Mouse (Mus musculus): ENCODE results near the gene Map2k4. TPM values are rescaled to one million over a fixed set of nuclear protein-coding genes. Genes with fewer than 3 reads are reported as not detected.

Map2k4 gene
- polyA plus RNA-seq, 1 experiment from 2014 or later: 23.6 TPM

DNA sequence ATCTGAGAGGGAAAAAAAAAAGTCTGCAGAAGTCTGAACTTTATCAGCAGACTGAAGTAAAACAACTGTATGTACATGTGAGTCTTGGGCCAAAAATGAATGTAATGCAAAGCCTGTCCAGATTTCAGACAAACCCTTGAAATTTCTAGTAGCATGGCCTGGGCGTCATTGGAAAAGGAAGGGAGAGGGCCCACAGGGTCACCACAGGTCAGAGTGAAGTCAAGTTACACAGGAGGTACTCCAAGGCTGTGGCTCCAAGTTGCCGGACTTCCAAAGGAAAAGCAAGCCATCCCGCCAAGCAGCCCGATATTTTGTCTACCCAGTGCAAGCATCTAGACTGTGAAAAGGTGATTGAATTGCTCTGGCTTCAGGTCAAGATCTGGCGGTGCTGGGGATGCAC lies 141.8 kb downstream of the Map2k4 start:
- Histone ChIP-seq H3K27me3 (ENCODE audit: insufficient read depth, low read length) (no peaks in the 10 kb centered on the region), H3K4me3 (ENCODE audit: low read depth, low read length) (no peak overlapping the region), H3K36me3 (replicated peaks; ENCODE audit: insufficient read depth, low read length) (no peaks in the 10 kb centered on the region), H3K9me3 (ENCODE audit: low read length) (no peaks in the 10 kb centered on the region), H3K9ac (replicated peaks) (no peak overlapping the region), H3K4me1 (ENCODE audit: insufficient read depth) (peaks cover 10% of the 10 kb centered on the region), H3K27ac (ENCODE audit: low read depth) (no peak overlapping the region), H3K4me2 (ENCODE audit: low read depth, low read length) (no peak overlapping the region)
- no peak for DNase-seq
- 72% methylated on average over 5 of the region's 5 CpGs for WGBS (ENCODE audit: insufficient replicate concordance)
- no peak for ATAC-seq
- TF ChIP-seq CTCF (IDR thresholded peaks at IDR 0.05; ENCODE audit: low read depth): no peak
- no peak for TF ChIP-seq EP300 (IDR thresholded peaks at IDR 0.05; ENCODE audit: low read depth)

DNA sequence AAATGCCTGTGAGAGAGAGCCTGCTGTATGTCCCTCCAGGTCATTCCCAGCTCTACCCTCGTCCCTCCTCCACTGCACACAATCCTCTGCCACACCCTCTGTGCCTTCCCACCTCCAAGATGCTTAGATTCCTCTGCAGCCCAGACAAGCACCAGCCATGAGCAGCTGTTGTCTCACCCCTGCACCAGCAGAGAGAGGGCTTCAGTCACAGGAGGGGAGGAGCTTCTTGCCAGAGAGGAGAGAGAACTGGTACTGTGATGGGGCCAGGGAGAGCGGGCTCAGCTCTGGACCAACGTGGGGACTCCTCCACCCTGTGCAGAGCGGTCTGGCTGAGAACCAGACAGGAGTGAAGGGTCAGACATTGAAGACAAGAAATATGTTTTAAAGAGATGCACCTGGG lies 143.6 kb downstream of the Map2k4 start:
- no peak overlapping the region for H3K9ac ChIP-seq (replicated peaks)
- ATAC-seq (no peak), DNase-seq (no peak)
- no peaks in the 10 kb centered on the region for H3K27me3 ChIP-seq (ENCODE audit: insufficient read depth, low read length)
- no peaks in the 10 kb centered on the region for H3K9me3 ChIP-seq (ENCODE audit: low read length)
- WGBS (ENCODE audit: insufficient replicate concordance): 63% methylated on average over 4 of the region's 4 CpGs
- peaks cover 2% of the 10 kb centered on the region; the same call in 1 of the 2 replicates for H3K4me1 ChIP-seq (ENCODE audit: insufficient read depth)
- no peak overlapping the region for H3K4me3 ChIP-seq (ENCODE audit: low read depth, low read length)
- H3K36me3 ChIP-seq (replicated peaks; ENCODE audit: insufficient read depth, low read length): no peaks in the 10 kb centered on the region
- H3K27ac ChIP-seq (ENCODE audit: low read depth): no peak overlapping the region
- H3K4me2 ChIP-seq (ENCODE audit: low read depth, low read length): no peak overlapping the region
- no peak for TF ChIP-seq EP300 (IDR thresholded peaks at IDR 0.05; ENCODE audit: low read depth)
- no peak for TF ChIP-seq CTCF (IDR thresholded peaks at IDR 0.05; ENCODE audit: low read depth)

DNA sequence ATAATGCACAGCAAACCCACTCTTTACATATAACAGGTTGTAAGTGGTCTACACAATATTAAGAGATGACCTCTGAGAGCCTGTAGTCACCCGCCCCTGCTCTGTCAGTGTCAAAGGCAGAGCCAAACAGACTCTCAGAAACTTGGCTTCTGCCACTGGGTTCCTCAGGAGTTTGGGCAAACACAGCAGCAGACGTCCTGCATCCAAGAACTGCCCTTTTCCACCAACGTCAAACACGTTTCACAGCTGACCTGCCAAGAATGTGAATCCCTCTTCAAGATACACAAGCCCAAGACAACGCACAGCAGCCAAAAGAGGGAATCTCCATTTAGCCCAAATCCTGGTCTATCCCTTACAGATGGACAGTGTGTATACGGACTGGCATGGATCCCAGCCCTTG lies 147.8 kb downstream of the Map2k4 start:
- Histone ChIP-seq H3K36me3 (replicated peaks; ENCODE audit: insufficient read depth, low read length) (no peaks in the 10 kb centered on the region), H3K27me3 (ENCODE audit: insufficient read depth, low read length) (no peaks in the 10 kb centered on the region), H3K4me1 (ENCODE audit: insufficient read depth) (no peaks in the 10 kb centered on the region), H3K9me3 (ENCODE audit: low read length) (no peaks in the 10 kb centered on the region), H3K9ac (replicated peaks) (no peak overlapping the region), H3K4me2 (ENCODE audit: low read depth, low read length) (no peak overlapping the region), H3K27ac (ENCODE audit: low read depth) (no peak overlapping the region), H3K4me3 (ENCODE audit: low read depth, low read length) (no peak overlapping the region)
- no peak for ATAC-seq
- no peak for TF ChIP-seq EP300 (IDR thresholded peaks at IDR 0.05; ENCODE audit: low read depth)
- no peak for TF ChIP-seq CTCF (IDR thresholded peaks at IDR 0.05; ENCODE audit: low read depth)
- no peak for DNase-seq
- 72% methylated on average over 6 of the region's 6 CpGs for WGBS (ENCODE audit: insufficient replicate concordance)

MicroRNAs encoded within 50 kb of the gene (microRNA counts, 519-probe panel; counts per million panel counts)
- microRNA mmu-miR-744: not detected

Small RNA genes within 50 kb of the gene (microRNA-seq; reads per million reads assigned to microRNA genes)
- gene Mir744: 7,471 reads per million, percentile 91 among the genes with 10 or more reads in this experiment

Other genes starting within 250 kb of the Map2k4 start
- 3.6 and 4.1 TPM in 2 replicates for gene Zkscan6, start 18.9 kb upstream of the Map2k4 start, polyA plus RNA-seq (2015; fragmentation: Nextera tagmentation; extraction: Ambion mirVana)